Mouse (Mus musculus): ENCODE data around the gene Chst3.

DNA sequence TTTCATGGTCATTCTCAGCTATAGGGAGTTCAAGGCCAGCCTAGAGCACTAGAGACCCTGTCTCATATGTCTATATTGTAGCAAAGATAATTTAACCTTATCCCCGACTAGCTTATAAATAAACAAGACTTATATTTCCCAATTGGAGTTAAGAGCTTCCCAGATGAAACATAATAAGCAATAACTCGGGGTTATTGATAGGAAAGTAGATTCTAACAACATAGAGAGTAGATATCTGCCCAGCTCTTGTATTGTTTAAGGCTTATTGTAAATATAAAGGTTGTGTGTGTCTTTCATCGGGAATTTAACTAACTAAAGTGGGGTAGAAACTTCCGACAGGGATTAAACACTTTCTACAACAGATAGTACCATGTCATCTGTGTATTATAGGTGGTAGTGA is 1.5 kb upstream of the Chst3 start:
- TF ChIP-seq CTCF (IDR thresholded peaks at IDR 0.05; ENCODE audit: control insufficient read depth, insufficient read depth, insufficient replicate concordance, low read depth, low read length) (no peak), POLR2A (IDR thresholded peaks at IDR 0.05; ENCODE audit: control insufficient read depth, low read depth, low read length) (no peak)
